Mouse (Mus musculus): ENCODE data around the gene Pum2. TPM values are rescaled to one million over a fixed set of nuclear protein-coding genes. Genes with fewer than 3 reads are reported as not detected.
A peak's percentile ranks its signal among the peaks of the same experiment; 100 is the strongest.
"Not testable (repeated sequence)": the region's sequence is repeated elsewhere in the genome, so short reads cannot be mapped to it uniquely, and the experiment has no call there.

Pum2 gene
- total RNA-seq, 4 experiments from 2014 or later: 122 to 130 (median 125) TPM

GRCm38 (mm10) chr12:8669421-8669820, 4.5 kb upstream of the Pum2 start:
- DNase-seq (ENCODE audit: low spot score): no peak

- DNase-seq (ENCODE audit: low spot score): no peak
Observed at GRCm38 (mm10) chr12:8669846-8670245, 4.1 kb upstream of the Pum2 start.

GRCm38 (mm10) chr12:8673121-8673973, 587 bp upstream of the Pum2 start:
- no peak for DNase-seq (ENCODE audit: low spot score)

- DNase-seq (ENCODE audit: low spot score): no peak
Observed at GRCm38 (mm10) chr12:8674377-8674864, 487 bp downstream of the Pum2 start.

- DNase-seq (ENCODE audit: low spot score): no peak
Observed at GRCm38 (mm10) chr12:8674891-8675341, 982 bp downstream of the Pum2 start.

- DNase-seq (ENCODE audit: low spot score): no peak
Observed at GRCm38 (mm10) chr12:8675361-8675760, 1.4 kb downstream of the Pum2 start.

GRCm38 (mm10) chr12:8676341-8676740, 2.4 kb downstream of the Pum2 start:
- DNase-seq (ENCODE audit: low spot score): no peak

GRCm38 (mm10) chr12:8677926-8678325, 4.0 kb downstream of the Pum2 start:
- no peak for DNase-seq (ENCODE audit: low spot score)

- no peak for DNase-seq (ENCODE audit: low spot score)
Observed at GRCm38 (mm10) chr12:8684200-8684599, 10.3 kb downstream of the Pum2 start.

GRCm38 (mm10) chr12:8685036-8685435, 11.1 kb downstream of the Pum2 start:
- no peak for DNase-seq (ENCODE audit: low spot score)

GRCm38 (mm10) chr12:8689882-8690281, 15.9 kb downstream of the Pum2 start:
- DNase-seq (ENCODE audit: low spot score): not testable (repeated sequence)

GRCm38 (mm10) chr12:8698895-8699294, 25.0 kb downstream of the Pum2 start:
- peak; percentile 34 for DNase-seq (ENCODE audit: low spot score)

GRCm38 (mm10) chr12:8703988-8704387, 30.1 kb downstream of the Pum2 start:
- DNase-seq (ENCODE audit: low spot score): no peak

- DNase-seq (ENCODE audit: low spot score): no peak
Observed at GRCm38 (mm10) chr12:8708876-8709275, 34.9 kb downstream of the Pum2 start.

- no peak for DNase-seq (ENCODE audit: low spot score)
Observed at GRCm38 (mm10) chr12:8712665-8713064, 38.7 kb downstream of the Pum2 start.

- DNase-seq (ENCODE audit: low spot score): no peak
Observed at GRCm38 (mm10) chr12:8716093-8716492, 42.2 kb downstream of the Pum2 start.

- DNase-seq (ENCODE audit: low spot score): no peak
Observed at GRCm38 (mm10) chr12:8726890-8727289, 53.0 kb downstream of the Pum2 start.

- no peak for DNase-seq (ENCODE audit: low spot score)
Observed at GRCm38 (mm10) chr12:8728739-8729138, 54.8 kb downstream of the Pum2 start.

- no peak for DNase-seq (ENCODE audit: low spot score)
Observed at GRCm38 (mm10) chr12:8753654-8754053, 79.7 kb downstream of the Pum2 start.

GRCm38 (mm10) chr12:8754116-8754515, 80.2 kb downstream of the Pum2 start:
- DNase-seq (ENCODE audit: low spot score): peak; percentile 56

GRCm38 (mm10) chr12:8758029-8758428, 84.1 kb downstream of the Pum2 start:
- no peak for DNase-seq (ENCODE audit: low spot score)

GRCm38 (mm10) chr12:8759115-8759514, 85.2 kb downstream of the Pum2 start:
- no peak for DNase-seq (ENCODE audit: low spot score)

GRCm38 (mm10) chr12:8759779-8760178, 85.8 kb downstream of the Pum2 start:
- DNase-seq (ENCODE audit: low spot score): no peak
